Mouse (Mus musculus) hematopoietic stem cell, adult 5-6 weeks (primary cell): ENCODE data around the gene Atp13a3. TPM values are rescaled to one million over a fixed set of nuclear protein-coding genes. Genes with fewer than 3 reads are reported as not detected.
"Not testable (repeated sequence)": the region's sequence is repeated elsewhere in the genome, so short reads cannot be mapped to it uniquely, and the experiment has no call there.

Experiments
- ATAC-seq, 2 experiments: fragments of 125-278 bp in 1 of 2; replicated peaks in 1 of 2; 2 replicates each; pipeline ENCODE4 v1.8.0; 2016 to 2017; ENCODE audit warnings: inconsistent platforms in 2 of 2, mild to moderate bottlenecking in 2 of 2, moderate number of reproducible peaks in 2 of 2, low read depth in 1 of 2, moderate TSS enrichment in 1 of 2; ENCODE audit not compliant: low FRiP score in 2 of 2, poor library complexity in 2 of 2, severe bottlenecking in 2 of 2, insufficient read depth in 1 of 2, low TSS enrichment in 1 of 2
- total RNA-seq: library from RNA; stranded (forward); fragments of 172-1452, 232-1000 nt; gene quantifications from 2 replicates; pipeline ENCODE4 v1.2.3, GENCODE M21; 2017

Atp13a3 gene
- total RNA-seq, result 59.2 and 80.3 TPM in 2 replicates

- ATAC-seq, result no peak
Observed at GRCm38 (mm10) chr16:30405925-30406670, at the start of gene Atp13a3. Gene Atp13a3 (minus strand): TSS chr16:30405975.

- ATAC-seq, result no peak
Observed at GRCm38 (mm10) chr16:30453213-30453975, 47.6 kb upstream of the Atp13a3 start.

- ATAC-seq, result not testable (repeated sequence)
Observed at GRCm38 (mm10) chr16:30451174-30451573, 45.4 kb upstream of the Atp13a3 start.

GRCm38 (mm10) chr16:30449017-30449416 lies 43.2 kb upstream of the Atp13a3 start:
- no peak for ATAC-seq

- ATAC-seq, result no peak
Observed at GRCm38 (mm10) chr16:30448169-30448568, 42.4 kb upstream of the Atp13a3 start.

- ATAC-seq, result peak; percentile 14 to 17; a peak in 1 of 4 replicates
Observed at GRCm38 (mm10) chr16:30447642-30448041, 41.9 kb upstream of the Atp13a3 start.

GRCm38 (mm10) chr16:30443411-30443810 lies 37.6 kb upstream of the Atp13a3 start:
- no peak for ATAC-seq

GRCm38 (mm10) chr16:30442451-30442850 lies 36.7 kb upstream of the Atp13a3 start:
- no peak for ATAC-seq

- no peak for ATAC-seq
Observed at GRCm38 (mm10) chr16:30441409-30441808, 35.6 kb upstream of the Atp13a3 start.

GRCm38 (mm10) chr16:30439841-30440240 lies 34.1 kb upstream of the Atp13a3 start:
- no peak for ATAC-seq

- no peak for ATAC-seq
Observed at GRCm38 (mm10) chr16:30439411-30439810, 33.6 kb upstream of the Atp13a3 start.

- no peak for ATAC-seq
Observed at GRCm38 (mm10) chr16:30436276-30436675, 30.5 kb upstream of the Atp13a3 start.

- ATAC-seq, result no peak
Observed at GRCm38 (mm10) chr16:30435393-30435792, 29.6 kb upstream of the Atp13a3 start.

GRCm38 (mm10) chr16:30433148-30433547 lies 27.4 kb upstream of the Atp13a3 start:
- ATAC-seq, result no peak

- ATAC-seq, result no peak
Observed at GRCm38 (mm10) chr16:30432111-30432510, 26.3 kb upstream of the Atp13a3 start.

GRCm38 (mm10) chr16:30430512-30431088 lies 24.8 kb upstream of the Atp13a3 start:
- ATAC-seq, result no peak

- ATAC-seq, result no peak
Observed at GRCm38 (mm10) chr16:30428753-30429260, 23.0 kb upstream of the Atp13a3 start.

GRCm38 (mm10) chr16:30427466-30427865 lies 21.7 kb upstream of the Atp13a3 start:
- ATAC-seq, result no peak
